Mouse (Mus musculus) spleen, postnatal 14 days (tissue): ENCODE data around the gene Gm20909.
"Not testable (repeated sequence)": the region's sequence is repeated elsewhere in the genome, so short reads cannot be mapped to it uniquely, and the experiment has no call there.

ENCODE experiments used
- DNase-seq, 2 experiments: peaks; one replicate each; pipeline ENCODE4 v3.0.0; 2021 to 2022; ENCODE audit warnings: low spot score in 2 of 2

The Gm20909 gene

GRCm38 (mm10) chrY:21164270-21164669, at the start of gene Gm20909:
Gene Gm20909, plus strand, starts transcription at chrY:21164570.
- DNase-seq = not testable (repeated sequence)
